Mouse (Mus musculus): ENCODE results near the gene Satb1. TPM values are rescaled to one million over a fixed set of nuclear protein-coding genes. Genes with fewer than 3 reads are reported as not detected.

Satb1 gene
- polyA plus RNA-seq, 1 experiment from 2014 or later = 19.7 TPM

GRCm38 (mm10) chr17:51836901-51837300 lies 3.8 kb upstream of the Satb1 start:
- Histone ChIP-seq H3K4me1 (peaks cover 16% of the 10 kb centered on the region), H3K9me3 (no peaks in the 10 kb centered on the region), H3K27me3 (ENCODE audit: poor library complexity, severe bottlenecking) (peaks cover 44% of the 10 kb centered on the region), H3K36me3 (replicated peaks) (no peaks in the 10 kb centered on the region), H3K4me3 (no peak overlapping the region), H3K27ac (no peak overlapping the region)
- DNase-seq (ENCODE audit: extremely low spot score, low spot score) = no peak
- 20% methylated on average over 1 of the region's 1 CpGs for whole genome bisulfite sequencing

- H3K4me3 ChIP-seq = no peak overlapping the region
- H3K9me3 ChIP-seq = no peaks in the 10 kb centered on the region
- peaks cover 50% of the 10 kb centered on the region for H3K27me3 ChIP-seq (ENCODE audit: poor library complexity, severe bottlenecking)
- 93% methylated on average over 5 of the region's 5 CpGs for WGBS
- DNase-seq (ENCODE audit: extremely low spot score, low spot score) = no peak
- no peaks in the 10 kb centered on the region for H3K36me3 ChIP-seq (replicated peaks)
- H3K4me1 ChIP-seq = peaks cover 22% of the 10 kb centered on the region
- H3K27ac ChIP-seq = no peak overlapping the region
Observed at GRCm38 (mm10) chr17:51836243-51836642, 3.2 kb upstream of the Satb1 start.

GRCm38 (mm10) chr17:51833578-51834361 lies 680 bp upstream of the Satb1 start:
- H3K4me3 ChIP-seq = peak overlapping the region; percentile 74
- no peaks in the 10 kb centered on the region for H3K36me3 ChIP-seq (replicated peaks)
- no peak overlapping the region for H3K27ac ChIP-seq
- WGBS = 2% methylated on average over 16 of the region's 16 CpGs
- H3K27me3 ChIP-seq (ENCODE audit: poor library complexity, severe bottlenecking) = peaks cover 75% of the 10 kb centered on the region
- DNase-seq (ENCODE audit: extremely low spot score, low spot score) = no peak
- H3K9me3 ChIP-seq = no peaks in the 10 kb centered on the region
- H3K4me1 ChIP-seq = peaks cover 24% of the 10 kb centered on the region

- no peaks in the 10 kb centered on the region for H3K9me3 ChIP-seq
- peaks cover 85% of the 10 kb centered on the region for H3K27me3 ChIP-seq (ENCODE audit: poor library complexity, severe bottlenecking)
- under 1% methylated on average over 52 of the region's 66 CpGs for WGBS
- peaks cover 24% of the 10 kb centered on the region for H3K4me1 ChIP-seq
- peak overlapping the region; percentile 86 for H3K27ac ChIP-seq
- no peak for DNase-seq (ENCODE audit: extremely low spot score, low spot score)
- peak overlapping the region; percentile 74 for H3K4me3 ChIP-seq
- no peaks in the 10 kb centered on the region for H3K36me3 ChIP-seq (replicated peaks)
Observed at GRCm38 (mm10) chr17:51832421-51832875, 642 bp downstream of the Satb1 start.

- peak overlapping the region; percentile 74 for H3K4me3 ChIP-seq
Observed at GRCm38 (mm10) chr17:51831702-51832420, 1.2 kb downstream of the Satb1 start.

GRCm38 (mm10) chr17:51831121-51831701 lies 1.9 kb downstream of the Satb1 start:
- H3K4me3 ChIP-seq = peak overlapping the region; percentile 74
- peaks cover 24% of the 10 kb centered on the region for H3K4me1 ChIP-seq
- WGBS = 12% methylated on average over 14 of the region's 14 CpGs
- H3K9me3 ChIP-seq = no peaks in the 10 kb centered on the region
- DNase-seq (ENCODE audit: extremely low spot score, low spot score) = peak; percentile 26
- H3K27me3 ChIP-seq (ENCODE audit: poor library complexity, severe bottlenecking) = peaks cover 84% of the 10 kb centered on the region
- H3K27ac ChIP-seq = 0 out of 2 replicates have a peak overlapping the region, but pooled peaks have one; percentile 86
- no peaks in the 10 kb centered on the region for H3K36me3 ChIP-seq (replicated peaks)

More at GRCm38 (mm10) chr17:51831702-51832420, 1.2 kb downstream of the Satb1 start:
- DNase-seq (ENCODE audit: extremely low spot score, low spot score) = peak; percentile 65
- Histone ChIP-seq H3K4me1 (peaks cover 24% of the 10 kb centered on the region), H3K36me3 (replicated peaks) (no peaks in the 10 kb centered on the region), H3K27ac (peak overlapping the region; percentile 86), H3K27me3 (ENCODE audit: poor library complexity, severe bottlenecking) (peaks cover 87% of the 10 kb centered on the region), H3K9me3 (no peaks in the 10 kb centered on the region)
- under 1% methylated on average over 48 of the region's 57 CpGs for WGBS

GRCm38 (mm10) chr17:51829436-51829835 lies 3.7 kb downstream of the Satb1 start:
- DNase-seq (ENCODE audit: extremely low spot score, low spot score) = no peak
- H3K36me3 ChIP-seq (replicated peaks) = no peaks in the 10 kb centered on the region
- H3K27ac ChIP-seq = no peak overlapping the region
- no peak overlapping the region for H3K4me3 ChIP-seq
- H3K9me3 ChIP-seq = no peaks in the 10 kb centered on the region
- peaks cover 69% of the 10 kb centered on the region for H3K27me3 ChIP-seq (ENCODE audit: poor library complexity, severe bottlenecking)
- peaks cover 24% of the 10 kb centered on the region for H3K4me1 ChIP-seq

GRCm38 (mm10) chr17:51827922-51828410 lies 5.1 kb downstream of the Satb1 start:
- Histone ChIP-seq H3K4me1 (peaks cover 12% of the 10 kb centered on the region), H3K36me3 (replicated peaks) (no peaks in the 10 kb centered on the region), H3K27ac (no peak overlapping the region), H3K27me3 (ENCODE audit: poor library complexity, severe bottlenecking) (peaks cover 54% of the 10 kb centered on the region), H3K9me3 (no peaks in the 10 kb centered on the region), H3K4me3 (no peak overlapping the region)
- no peak for DNase-seq (ENCODE audit: extremely low spot score, low spot score)
- 77% methylated on average over 8 of the region's 8 CpGs for WGBS

- Histone ChIP-seq H3K27me3 (ENCODE audit: poor library complexity, severe bottlenecking) (peaks cover 39% of the 10 kb centered on the region), H3K36me3 (replicated peaks) (no peaks in the 10 kb centered on the region), H3K27ac (no peak overlapping the region), H3K4me3 (no peak overlapping the region), H3K9me3 (no peaks in the 10 kb centered on the region), H3K4me1 (peaks cover 4% of the 10 kb centered on the region)
- 65% methylated on average over 4 of the region's 4 CpGs for WGBS
- no peak for DNase-seq (ENCODE audit: extremely low spot score, low spot score)
Observed at GRCm38 (mm10) chr17:51826461-51826860, 6.6 kb downstream of the Satb1 start.

GRCm38 (mm10) chr17:51814301-51814700 lies 18.8 kb downstream of the Satb1 start:
- H3K4me1 ChIP-seq = peaks cover 22% of the 10 kb centered on the region
- H3K9me3 ChIP-seq = no peaks in the 10 kb centered on the region
- H3K36me3 ChIP-seq (replicated peaks) = no peaks in the 10 kb centered on the region
- DNase-seq (ENCODE audit: extremely low spot score, low spot score) = no peak
- WGBS = 19% methylated on average over 6 of the region's 6 CpGs
- H3K27me3 ChIP-seq (ENCODE audit: poor library complexity, severe bottlenecking) = peaks cover 4% of the 10 kb centered on the region; the same call in 1 of the 2 replicates
- peak overlapping the region; percentile 90; the same call in 1 of the 2 replicates for H3K4me3 ChIP-seq
- H3K27ac ChIP-seq = no peak overlapping the region

GRCm38 (mm10) chr17:51813784-51814120 lies 19.3 kb downstream of the Satb1 start:
- H3K36me3 ChIP-seq (replicated peaks) = peaks cover 4% of the 10 kb centered on the region
- H3K27me3 ChIP-seq (ENCODE audit: poor library complexity, severe bottlenecking) = peaks cover 4% of the 10 kb centered on the region; the same call in 1 of the 2 replicates
- H3K4me1 ChIP-seq = peaks cover 22% of the 10 kb centered on the region
- peak overlapping the region; percentile 98 for H3K27ac ChIP-seq
- 3% methylated on average over 6 of the region's 6 CpGs for WGBS
- H3K9me3 ChIP-seq = no peaks in the 10 kb centered on the region
- H3K4me3 ChIP-seq = peak overlapping the region; percentile 90
- no peak for DNase-seq (ENCODE audit: extremely low spot score, low spot score)

GRCm38 (mm10) chr17:51812942-51813783 lies 19.9 kb downstream of the Satb1 start:
- WGBS = under 1% methylated on average over 89 of the region's 115 CpGs
- no peaks in the 10 kb centered on the region for H3K9me3 ChIP-seq
- H3K4me3 ChIP-seq = peak overlapping the region; percentile 90
- DNase-seq (ENCODE audit: extremely low spot score, low spot score) = peak; percentile 74
- peaks cover 22% of the 10 kb centered on the region for H3K4me1 ChIP-seq
- H3K36me3 ChIP-seq (replicated peaks) = peaks cover 7% of the 10 kb centered on the region
- H3K27me3 ChIP-seq (ENCODE audit: poor library complexity, severe bottlenecking) = peaks cover 4% of the 10 kb centered on the region; the same call in 1 of the 2 replicates
- peak overlapping the region; percentile 98 for H3K27ac ChIP-seq
